Mouse (Mus musculus): ENCODE measurements around the gene Cmtm1. TPM values are rescaled to one million over a fixed set of nuclear protein-coding genes. Genes with fewer than 3 reads are reported as not detected.

Gene Cmtm1
- polyA plus RNA-seq, 1 experiment from 2014 or later = not detected

DNA sequence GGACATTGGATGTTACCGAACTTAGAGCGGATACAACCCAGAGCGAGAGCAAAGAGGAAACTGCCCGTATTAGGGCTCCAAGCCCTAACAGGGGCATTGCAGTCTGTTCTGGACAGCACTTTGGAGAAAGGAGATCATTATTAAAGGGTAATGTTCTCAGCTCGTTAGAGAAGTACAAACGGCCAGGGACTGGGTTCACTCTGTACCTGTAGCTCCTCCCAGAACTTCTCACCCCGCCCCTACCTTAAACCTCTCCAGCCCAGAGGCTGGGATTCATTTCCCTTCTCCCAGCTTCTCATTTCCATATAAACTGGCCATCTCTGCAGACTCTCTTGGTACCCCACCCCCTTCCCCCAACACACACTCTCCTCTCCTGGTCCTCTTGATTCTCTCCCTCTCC lies 58.5 kb downstream of the Cmtm1 start:
- ATAC-seq (replicated peaks; ENCODE audit: low FRiP score) (no peak), DNase-seq (ENCODE audit: low spot score) (no peak)
- no peaks in the 10 kb centered on the region for H3K9me3 ChIP-seq (ENCODE audit: control insufficient read depth, low read length)
- no peaks in the 10 kb centered on the region for H3K36me3 ChIP-seq (ENCODE audit: control insufficient read depth, insufficient read depth, low read length)
- H3K27ac ChIP-seq (ENCODE audit: low read depth, low read length) = no peak overlapping the region
- peaks cover 17% of the 10 kb centered on the region for H3K4me1 ChIP-seq (replicated peaks; ENCODE audit: control insufficient read depth, insufficient read depth, low read length)
- no peaks in the 10 kb centered on the region for H3K27me3 ChIP-seq (replicated peaks; ENCODE audit: control insufficient read depth, insufficient read depth, low read length)
- peak overlapping the region; percentile 67 for H3K4me3 ChIP-seq (ENCODE audit: low read depth, low read length)
- peak overlapping the region; percentile 91 for H3K4me2 ChIP-seq
- whole genome bisulfite sequencing = 0% methylated on average over 7 of the region's 7 CpGs
- H3K9ac ChIP-seq (ENCODE audit: low read depth, low read length) = peak overlapping the region; percentile 68

GRCm38 (mm10) chr8:104250439-104251367 lies 59.2 kb downstream of the Cmtm1 start, which contains the start of gene Cklf:
TSS of gene Cklf (plus strand) at chr8:104250861.
- Histone ChIP-seq H3K36me3 (ENCODE audit: control insufficient read depth, insufficient read depth, low read length) (no peaks in the 10 kb centered on the region), H3K4me3 (ENCODE audit: low read depth, low read length) (peak within 1 kb of the TSS; percentile 67), H3K9me3 (ENCODE audit: control insufficient read depth, low read length) (no peaks in the 10 kb centered on the region), H3K27me3 (replicated peaks; ENCODE audit: control insufficient read depth, insufficient read depth, low read length) (no peaks in the 10 kb centered on the region), H3K27ac (ENCODE audit: low read depth, low read length) (peak within 1 kb of the TSS; percentile 60), H3K4me1 (replicated peaks; ENCODE audit: control insufficient read depth, insufficient read depth, low read length) (peaks cover 17% of the 10 kb centered on the region), H3K9ac (ENCODE audit: low read depth, low read length) (peak within 1 kb of the TSS; percentile 68), H3K4me2 (peak within 1 kb of the TSS; percentile 91)
- ATAC-seq (replicated peaks; ENCODE audit: low FRiP score) (peak; percentile 86), DNase-seq (ENCODE audit: low spot score) (peak; percentile 87)
- 4% methylated on average over 41 of the region's 41 CpGs for WGBS

GRCm38 (mm10) chr8:104249442-104249996 lies 60.4 kb downstream of the Cmtm1 start:
- DNase-seq (ENCODE audit: low spot score) (no peak), ATAC-seq (replicated peaks; ENCODE audit: low FRiP score) (no peak)
- no peak overlapping the region for H3K27ac ChIP-seq (ENCODE audit: low read depth, low read length)
- H3K27me3 ChIP-seq (replicated peaks; ENCODE audit: control insufficient read depth, insufficient read depth, low read length) = no peaks in the 10 kb centered on the region
- 78% methylated on average over 7 of the region's 7 CpGs for WGBS
- H3K36me3 ChIP-seq (ENCODE audit: control insufficient read depth, insufficient read depth, low read length) = no peaks in the 10 kb centered on the region
- H3K9me3 ChIP-seq (ENCODE audit: control insufficient read depth, low read length) = no peaks in the 10 kb centered on the region
- no peak overlapping the region for H3K4me2 ChIP-seq
- no peak overlapping the region for H3K4me3 ChIP-seq (ENCODE audit: low read depth, low read length)
- no peak overlapping the region for H3K9ac ChIP-seq (ENCODE audit: low read depth, low read length)
- peaks cover 17% of the 10 kb centered on the region for H3K4me1 ChIP-seq (replicated peaks; ENCODE audit: control insufficient read depth, insufficient read depth, low read length)

DNA sequence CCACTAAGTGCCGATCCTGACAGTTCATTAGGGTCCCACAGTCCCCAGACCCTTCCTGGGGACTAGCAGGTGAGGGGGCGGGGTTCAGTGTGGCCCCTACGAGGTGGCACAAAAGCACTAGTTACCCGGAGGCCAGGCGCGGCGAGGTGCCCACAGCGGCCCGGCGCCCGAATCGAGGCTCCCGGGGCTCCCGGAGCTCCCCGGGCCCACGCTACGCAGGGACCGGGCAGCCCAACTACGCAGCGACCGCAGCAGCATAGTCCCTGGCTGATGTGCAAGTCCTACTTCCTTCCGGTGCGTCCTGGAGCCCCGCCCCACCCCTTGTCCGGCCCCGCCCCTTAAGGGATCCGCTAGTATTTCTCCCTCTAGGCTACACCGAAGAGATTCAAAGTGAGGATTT lies 61.7 kb downstream of the Cmtm1 start, which contains the start of gene Tk2:
Gene Tk2, minus strand, starts transcription at position 283 of the 400 bp plus-strand sequence.
- H3K9ac ChIP-seq (ENCODE audit: low read depth, low read length) = peak within 1 kb of the TSS; percentile 77
- DNase-seq (ENCODE audit: low spot score) (peak; percentile 83), ATAC-seq (replicated peaks; ENCODE audit: low FRiP score) (peak; percentile 87)
- peaks cover 17% of the 10 kb centered on the region for H3K4me1 ChIP-seq (replicated peaks; ENCODE audit: control insufficient read depth, insufficient read depth, low read length)
- H3K36me3 ChIP-seq (ENCODE audit: control insufficient read depth, insufficient read depth, low read length) = no peaks in the 10 kb centered on the region
- no peaks in the 10 kb centered on the region for H3K27me3 ChIP-seq (replicated peaks; ENCODE audit: control insufficient read depth, insufficient read depth, low read length)
- no peak within 1 kb of the TSS for H3K27ac ChIP-seq (ENCODE audit: low read depth, low read length)
- H3K9me3 ChIP-seq (ENCODE audit: control insufficient read depth, low read length) = no peaks in the 10 kb centered on the region
- WGBS = 0% methylated on average over 28 of the region's 28 CpGs
- H3K4me3 ChIP-seq (ENCODE audit: low read depth, low read length) = peak within 1 kb of the TSS; percentile 66
- H3K4me2 ChIP-seq = peak within 1 kb of the TSS; percentile 79

DNA sequence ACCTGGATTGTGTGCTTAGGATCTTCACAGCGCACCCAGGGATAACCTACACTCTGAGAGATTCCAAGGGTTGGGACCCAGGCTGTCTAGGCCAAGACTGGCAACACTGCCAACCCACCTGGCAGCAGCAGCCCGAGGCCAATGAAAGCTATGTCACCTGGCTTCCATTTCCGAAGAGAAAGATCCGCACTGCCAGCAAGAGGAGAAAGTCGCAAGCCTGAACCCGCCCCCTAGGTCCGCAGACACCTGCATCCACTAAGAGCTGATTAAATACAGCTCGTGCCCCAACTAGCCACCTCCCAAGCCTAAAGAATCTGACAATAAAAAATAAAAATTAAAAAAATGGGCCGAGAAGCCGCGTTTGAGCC lies 62.1 kb downstream of the Cmtm1 start:
- H3K9me3 ChIP-seq (ENCODE audit: control insufficient read depth, low read length) = no peaks in the 10 kb centered on the region
- 3% methylated on average over 11 of the region's 11 CpGs for WGBS
- H3K27me3 ChIP-seq (replicated peaks; ENCODE audit: control insufficient read depth, insufficient read depth, low read length) = no peaks in the 10 kb centered on the region
- H3K4me2 ChIP-seq = peak overlapping the region; percentile 79
- peaks cover 17% of the 10 kb centered on the region for H3K4me1 ChIP-seq (replicated peaks; ENCODE audit: control insufficient read depth, insufficient read depth, low read length)
- peak overlapping the region; percentile 66 for H3K4me3 ChIP-seq (ENCODE audit: low read depth, low read length)
- no peak overlapping the region for H3K27ac ChIP-seq (ENCODE audit: low read depth, low read length)
- peaks cover 1% of the 10 kb centered on the region; the same call in 1 of the 2 replicates for H3K36me3 ChIP-seq (ENCODE audit: control insufficient read depth, insufficient read depth, low read length)
- H3K9ac ChIP-seq (ENCODE audit: low read depth, low read length) = peak overlapping the region; percentile 77
- peak; percentile 35; the same call in 1 of the 2 replicates for ATAC-seq (replicated peaks; ENCODE audit: low FRiP score)
- peak; percentile 43 for DNase-seq (ENCODE audit: low spot score)

GRCm38 (mm10) chr8:104247054-104247907 lies 62.7 kb downstream of the Cmtm1 start:
- H3K9ac ChIP-seq (ENCODE audit: low read depth, low read length) = peak overlapping the region; percentile 77
- peak overlapping the region; percentile 66 for H3K4me3 ChIP-seq (ENCODE audit: low read depth, low read length)
- ATAC-seq (replicated peaks; ENCODE audit: low FRiP score) (no peak), DNase-seq (ENCODE audit: low spot score) (no peak)
- H3K27ac ChIP-seq (ENCODE audit: low read depth, low read length) = no peak overlapping the region
- peak overlapping the region; percentile 79 for H3K4me2 ChIP-seq
- no peaks in the 10 kb centered on the region for H3K27me3 ChIP-seq (replicated peaks; ENCODE audit: control insufficient read depth, insufficient read depth, low read length)
- peaks cover 17% of the 10 kb centered on the region for H3K4me1 ChIP-seq (replicated peaks; ENCODE audit: control insufficient read depth, insufficient read depth, low read length)
- WGBS = 52% methylated on average over 22 of the region's 22 CpGs
- H3K9me3 ChIP-seq (ENCODE audit: control insufficient read depth, low read length) = no peaks in the 10 kb centered on the region
- peaks cover 4% of the 10 kb centered on the region; the same call in 1 of the 2 replicates for H3K36me3 ChIP-seq (ENCODE audit: control insufficient read depth, insufficient read depth, low read length)

- Histone ChIP-seq H3K27ac (ENCODE audit: low read depth, low read length) (no peak overlapping the region), H3K4me3 (ENCODE audit: low read depth, low read length) (no peak overlapping the region), H3K4me1 (replicated peaks; ENCODE audit: control insufficient read depth, insufficient read depth, low read length) (peaks cover 17% of the 10 kb centered on the region), H3K4me2 (no peak overlapping the region), H3K36me3 (ENCODE audit: control insufficient read depth, insufficient read depth, low read length) (peaks cover 4% of the 10 kb centered on the region; the same call in 1 of the 2 replicates), H3K9ac (ENCODE audit: low read depth, low read length) (no peak overlapping the region), H3K9me3 (ENCODE audit: control insufficient read depth, low read length) (no peaks in the 10 kb centered on the region), H3K27me3 (replicated peaks; ENCODE audit: control insufficient read depth, insufficient read depth, low read length) (no peaks in the 10 kb centered on the region)
- DNase-seq (ENCODE audit: low spot score) (no peak), ATAC-seq (replicated peaks; ENCODE audit: low FRiP score) (no peak)
- 89% methylated on average over 4 of the region's 4 CpGs for whole genome bisulfite sequencing
These were observed 63.3 kb downstream of the Cmtm1 start for GRCm38 (mm10) chr8:104246621-104247020.
